Mouse (Mus musculus) right cerebral cortex, postnatal 4 days (tissue): ENCODE results near the gene Ell.
A peak's percentile ranks its signal among the peaks of the same experiment; 100 is the strongest.

Source experiments
- DNase-seq: peaks from one replicate; pipeline ENCODE4 v3.0.0-alpha.2; 2022

Ell gene

GRCm38 (mm10) chr8:70539077-70539813 lies at the start of gene Ell:
Gene Ell (plus strand): TSS chr8:70539457.
- peak; percentile 99 for DNase-seq

GRCm38 (mm10) chr8:70489576-70489975 lies 49.7 kb upstream of the Ell start:
- no peak for DNase-seq

GRCm38 (mm10) chr8:70490061-70490879 lies 49.0 kb upstream of the Ell start:
- no peak for DNase-seq

GRCm38 (mm10) chr8:70490880-70491495 lies 48.3 kb upstream of the Ell start:
- DNase-seq: no peak

GRCm38 (mm10) chr8:70492664-70493640 lies 46.3 kb upstream of the Ell start, which contains the start of gene Crlf1:
Gene Crlf1 (plus strand): TSS chr8:70493158.
- DNase-seq: no peak

GRCm38 (mm10) chr8:70493692-70494415 lies 45.4 kb upstream of the Ell start:
- DNase-seq: no peak

GRCm38 (mm10) chr8:70494416-70494945 lies 44.8 kb upstream of the Ell start:
- no peak for DNase-seq

- DNase-seq: no peak
Measured at GRCm38 (mm10) chr8:70495001-70495770, 44.1 kb upstream of the Ell start.

GRCm38 (mm10) chr8:70495771-70496062 lies 43.5 kb upstream of the Ell start:
- DNase-seq: no peak

- no peak for DNase-seq
Measured at GRCm38 (mm10) chr8:70500386-70501301, 38.6 kb upstream of the Ell start.

- no peak for DNase-seq
Measured at GRCm38 (mm10) chr8:70501820-70502529, 37.3 kb upstream of the Ell start.

- no peak for DNase-seq
Measured at GRCm38 (mm10) chr8:70502540-70502939, 36.7 kb upstream of the Ell start.

- no peak for DNase-seq
Measured at GRCm38 (mm10) chr8:70503062-70503750, 36.1 kb upstream of the Ell start.

- DNase-seq: no peak
Measured at GRCm38 (mm10) chr8:70504291-70504716, 35.0 kb upstream of the Ell start.

GRCm38 (mm10) chr8:70504851-70505250 lies 34.4 kb upstream of the Ell start:
- DNase-seq: peak; percentile 80

- no peak for DNase-seq
Measured at GRCm38 (mm10) chr8:70505698-70506327, 33.4 kb upstream of the Ell start.

- peak; percentile 98 for DNase-seq
Measured at GRCm38 (mm10) chr8:70506328-70507026, 32.8 kb upstream of the Ell start, which contains the start of gene Rex1bd. Gene Rex1bd (minus strand): TSS chr8:70506752.
